Mouse (Mus musculus): ENCODE measurements around the gene Bche. TPM values are rescaled to one million over a fixed set of nuclear protein-coding genes. Genes with fewer than 3 reads are reported as not detected.

Bche gene
- 16.0 and 18.2 TPM in 2 replicates for polyA plus RNA-seq (2015; fragmentation: Nextera tagmentation; extraction: Ambion mirVana)

GRCm38 (mm10) chr3:73708410-73708714, at the start of gene Bche:
Gene Bche, minus strand, starts transcription at chr3:73708415.
- WGBS (ENCODE audit: insufficient replicate concordance), result 11% methylated on average over 10 of the region's 10 CpGs
- Histone ChIP-seq H3K27ac (ENCODE audit: low read depth) (peak within 1 kb of the TSS; percentile 64), H3K27me3 (ENCODE audit: insufficient read depth, low read length) (no peaks in the 10 kb centered on the region), H3K4me3 (ENCODE audit: low read depth, low read length) (peak within 1 kb of the TSS; percentile 46), H3K9me3 (ENCODE audit: low read length) (no peaks in the 10 kb centered on the region), H3K4me1 (ENCODE audit: insufficient read depth) (no peaks in the 10 kb centered on the region), H3K9ac (replicated peaks) (peak within 1 kb of the TSS; percentile 48; the same call in 1 of the 2 replicates), H3K4me2 (ENCODE audit: low read depth, low read length) (peak within 1 kb of the TSS; percentile 59), H3K36me3 (replicated peaks; ENCODE audit: insufficient read depth, low read length) (no peaks in the 10 kb centered on the region)
- DNase-seq, result no peak
- no peak for ATAC-seq
- TF ChIP-seq EP300 (IDR thresholded peaks at IDR 0.05; ENCODE audit: low read depth) (no peak), CTCF (IDR thresholded peaks at IDR 0.05; ENCODE audit: low read depth) (no peak)

GRCm38 (mm10) chr3:73741998-73742397, 33.8 kb upstream of the Bche start:
- H3K36me3 ChIP-seq (replicated peaks; ENCODE audit: insufficient read depth, low read length), result no peaks in the 10 kb centered on the region
- no peak overlapping the region for H3K4me2 ChIP-seq (ENCODE audit: low read depth, low read length)
- H3K9ac ChIP-seq (replicated peaks), result no peak overlapping the region
- H3K4me1 ChIP-seq (ENCODE audit: insufficient read depth), result no peaks in the 10 kb centered on the region
- DNase-seq, result no peak
- no peak for ATAC-seq
- no peaks in the 10 kb centered on the region for H3K27me3 ChIP-seq (ENCODE audit: insufficient read depth, low read length)
- TF ChIP-seq CTCF (IDR thresholded peaks at IDR 0.05; ENCODE audit: low read depth) (no peak), EP300 (IDR thresholded peaks at IDR 0.05; ENCODE audit: low read depth) (no peak)
- H3K4me3 ChIP-seq (ENCODE audit: low read depth, low read length), result no peak overlapping the region
- H3K9me3 ChIP-seq (ENCODE audit: low read length), result no peaks in the 10 kb centered on the region
- H3K27ac ChIP-seq (ENCODE audit: low read depth), result no peak overlapping the region

GRCm38 (mm10) chr3:73731677-73732076, 23.5 kb upstream of the Bche start:
- Histone ChIP-seq H3K4me1 (ENCODE audit: insufficient read depth) (no peaks in the 10 kb centered on the region), H3K36me3 (replicated peaks; ENCODE audit: insufficient read depth, low read length) (no peaks in the 10 kb centered on the region), H3K4me3 (ENCODE audit: low read depth, low read length) (no peak overlapping the region), H3K4me2 (ENCODE audit: low read depth, low read length) (no peak overlapping the region), H3K27ac (ENCODE audit: low read depth) (no peak overlapping the region), H3K27me3 (ENCODE audit: insufficient read depth, low read length) (no peaks in the 10 kb centered on the region), H3K9me3 (ENCODE audit: low read length) (no peaks in the 10 kb centered on the region), H3K9ac (replicated peaks) (no peak overlapping the region)
- no peak for DNase-seq
- TF ChIP-seq EP300 (IDR thresholded peaks at IDR 0.05; ENCODE audit: low read depth) (no peak), CTCF (IDR thresholded peaks at IDR 0.05; ENCODE audit: low read depth) (peak; percentile 63)
- WGBS (ENCODE audit: insufficient replicate concordance), result 47% methylated on average over 2 of the region's 2 CpGs
- no peak for ATAC-seq

- no peak overlapping the region for H3K27ac ChIP-seq (ENCODE audit: low read depth)
- no peaks in the 10 kb centered on the region for H3K4me1 ChIP-seq (ENCODE audit: insufficient read depth)
- TF ChIP-seq EP300 (IDR thresholded peaks at IDR 0.05; ENCODE audit: low read depth) (no peak), CTCF (IDR thresholded peaks at IDR 0.05; ENCODE audit: low read depth) (no peak)
- H3K27me3 ChIP-seq (ENCODE audit: insufficient read depth, low read length), result no peaks in the 10 kb centered on the region
- ATAC-seq, result no peak
- no peaks in the 10 kb centered on the region for H3K9me3 ChIP-seq (ENCODE audit: low read length)
- no peak overlapping the region for H3K4me3 ChIP-seq (ENCODE audit: low read depth, low read length)
- H3K4me2 ChIP-seq (ENCODE audit: low read depth, low read length), result no peak overlapping the region
- no peak overlapping the region for H3K9ac ChIP-seq (replicated peaks)
- no peaks in the 10 kb centered on the region for H3K36me3 ChIP-seq (replicated peaks; ENCODE audit: insufficient read depth, low read length)
- 60% methylated on average over 5 of the region's 5 CpGs for WGBS (ENCODE audit: insufficient replicate concordance)
- DNase-seq, result no peak
These were observed 21.3 kb upstream of the Bche start for GRCm38 (mm10) chr3:73729511-73729910.

GRCm38 (mm10) chr3:73725711-73726110, 17.5 kb upstream of the Bche start:
- Histone ChIP-seq H3K27me3 (ENCODE audit: insufficient read depth, low read length) (no peaks in the 10 kb centered on the region), H3K9ac (replicated peaks) (no peak overlapping the region), H3K4me1 (ENCODE audit: insufficient read depth) (no peaks in the 10 kb centered on the region), H3K27ac (ENCODE audit: low read depth) (0 out of 2 replicates have a peak overlapping the region, but pooled peaks have one; percentile 40), H3K9me3 (ENCODE audit: low read length) (no peaks in the 10 kb centered on the region), H3K4me2 (ENCODE audit: low read depth, low read length) (no peak overlapping the region), H3K4me3 (ENCODE audit: low read depth, low read length) (no peak overlapping the region), H3K36me3 (replicated peaks; ENCODE audit: insufficient read depth, low read length) (no peaks in the 10 kb centered on the region)
- peak; percentile 78 for ATAC-seq
- TF ChIP-seq EP300 (IDR thresholded peaks at IDR 0.05; ENCODE audit: low read depth), result no peak
- no peak for TF ChIP-seq CTCF (IDR thresholded peaks at IDR 0.05; ENCODE audit: low read depth)
- DNase-seq, result no peak

- WGBS (ENCODE audit: insufficient replicate concordance), result 83% methylated on average over 1 of the region's 1 CpGs
- Histone ChIP-seq H3K4me3 (ENCODE audit: low read depth, low read length) (no peak overlapping the region), H3K9me3 (ENCODE audit: low read length) (no peaks in the 10 kb centered on the region), H3K4me2 (ENCODE audit: low read depth, low read length) (no peak overlapping the region), H3K27ac (ENCODE audit: low read depth) (no peak overlapping the region), H3K36me3 (replicated peaks; ENCODE audit: insufficient read depth, low read length) (no peaks in the 10 kb centered on the region), H3K9ac (replicated peaks) (no peak overlapping the region), H3K27me3 (ENCODE audit: insufficient read depth, low read length) (no peaks in the 10 kb centered on the region), H3K4me1 (ENCODE audit: insufficient read depth) (no peaks in the 10 kb centered on the region)
- DNase-seq (no peak), ATAC-seq (no peak)
- TF ChIP-seq CTCF (IDR thresholded peaks at IDR 0.05; ENCODE audit: low read depth) (no peak), EP300 (IDR thresholded peaks at IDR 0.05; ENCODE audit: low read depth) (no peak)
These were observed 16.7 kb upstream of the Bche start for GRCm38 (mm10) chr3:73724869-73725268.
